In genomic region chr19:32169634-32170540, GRCm38 (mm10) we compare ENCODE assay signal across 8 mouse cellular contexts.
A peak's percentile ranks its signal among the peaks of the same experiment; 100 is the strongest.
DNase-seq lines count a peak whose midpoint lies in the region; ATAC-seq lines count a peak whose summit lies in the region.

No protein-coding gene starts in this region.

- H3K4me3 ChIP-seq in neural tube, embryonic 15.5 days (replicated peaks) = no peak overlapping the region
- H3K4me3 ChIP-seq in intestine, embryonic 14.5 days (ENCODE audit: low read depth, low read length) = no peak overlapping the region
- H3K4me3 ChIP-seq in limb, embryonic 11.5 days (ENCODE audit: low read depth, low read length) = no peak overlapping the region

- no peak for ATAC-seq in neural tube, embryonic 15.5 days (ENCODE audit: low FRiP score)
- no peak for ATAC-seq in intestine, embryonic 14.5 days (replicated peaks; ENCODE audit: low FRiP score, low TSS enrichment, low read depth)
- no peak for ATAC-seq in limb, embryonic 11.5 days (ENCODE audit: insufficient number of reproducible peaks, low FRiP score, low TSS enrichment, low read depth)

- peak; percentile 57 for DNase-seq in neural tube, embryonic 10.5 days (ENCODE audit: extremely low spot score, low spot score)
- DNase-seq in cerebellum, adult 9-10 months = peak; percentile 92
- DNase-seq in frontal cortex, postnatal 25 days (ENCODE audit: low spot score in 2 of 2) = peak; percentile 62 to 67
- peak; percentile 81 for DNase-seq in intestine, embryonic 14.5 days (ENCODE audit: low spot score)
- peak; percentile 83 for DNase-seq in limb, embryonic 11.5 days (ENCODE audit: low spot score)
- peak; percentile 45 for DNase-seq in ovary, postnatal 14 days (ENCODE audit: low spot score)
- peak; percentile 58 to 87 for DNase-seq in thymus, postnatal 10 days (ENCODE audit: low spot score in 2 of 2)

- H3K9ac ChIP-seq in neural tube, embryonic 15.5 days (replicated peaks) = no peak overlapping the region
- H3K9ac ChIP-seq in intestine, embryonic 14.5 days (ENCODE audit: low read length) = no peak overlapping the region
- no peak overlapping the region for H3K9ac ChIP-seq in limb, embryonic 11.5 days (ENCODE audit: low read length)

- H3K4me2 ChIP-seq in neural tube, embryonic 15.5 days = no peak overlapping the region
- no peak overlapping the region for H3K4me2 ChIP-seq in intestine, embryonic 14.5 days (ENCODE audit: low read length)
- no peak overlapping the region for H3K4me2 ChIP-seq in limb, embryonic 11.5 days (ENCODE audit: low read depth, severe bottlenecking)

- H3K27ac ChIP-seq in neural tube, embryonic 15.5 days (replicated peaks) = no peak overlapping the region
- no peak overlapping the region for H3K27ac ChIP-seq in intestine, embryonic 14.5 days (ENCODE audit: low read depth)
- no peak overlapping the region for H3K27ac ChIP-seq in limb, embryonic 11.5 days (replicated peaks; ENCODE audit: low read depth, low read length)

- H3K27me3 ChIP-seq in neural tube, embryonic 15.5 days (replicated peaks) = no peaks in the 10 kb centered on the region
- H3K27me3 ChIP-seq in intestine, embryonic 14.5 days (replicated peaks; ENCODE audit: control insufficient read depth, insufficient read depth, low read length) = no peaks in the 10 kb centered on the region
- no peaks in the 10 kb centered on the region for H3K27me3 ChIP-seq in limb, embryonic 11.5 days (ENCODE audit: control insufficient read depth, insufficient read depth, low read length)

- H3K4me1 ChIP-seq in neural tube, embryonic 15.5 days = 0 out of 2 replicates have a peak, but pooled peaks cover 3% of the 10 kb centered on the region
- peaks cover 3% of the 10 kb centered on the region; the same call in 1 of the 2 replicates for H3K4me1 ChIP-seq in intestine, embryonic 14.5 days (replicated peaks; ENCODE audit: control insufficient read depth, insufficient read depth, low read length)
- no peaks in the 10 kb centered on the region for H3K4me1 ChIP-seq in limb, embryonic 11.5 days (ENCODE audit: control insufficient read depth, insufficient read depth, low read length)

- H3K9me3 ChIP-seq in neural tube, embryonic 15.5 days (replicated peaks) = no peaks in the 10 kb centered on the region
- no peaks in the 10 kb centered on the region for H3K9me3 ChIP-seq in intestine, embryonic 14.5 days (ENCODE audit: control insufficient read depth, low read length)
- no peaks in the 10 kb centered on the region for H3K9me3 ChIP-seq in limb, embryonic 11.5 days (ENCODE audit: control insufficient read depth, low read length)

- whole genome bisulfite sequencing in neural tube, embryonic 15.5 days = 77% methylated on average over 8 of the region's 9 CpGs
- 82% methylated on average over 8 of the region's 9 CpGs for WGBS in intestine, embryonic 14.5 days
- WGBS in limb, embryonic 11.5 days = 79% methylated on average over 9 of the region's 9 CpGs

- H3K36me3 ChIP-seq in neural tube, embryonic 15.5 days = no peaks in the 10 kb centered on the region
- H3K36me3 ChIP-seq in intestine, embryonic 14.5 days (ENCODE audit: control insufficient read depth, insufficient read depth, low read length) = no peaks in the 10 kb centered on the region
- H3K36me3 ChIP-seq in limb, embryonic 11.5 days (ENCODE audit: control insufficient read depth, insufficient read depth, low read length) = no peaks in the 10 kb centered on the region
